Mouse (Mus musculus) granulocyte monocyte progenitor cell, adult 5-6 weeks (primary cell): ENCODE results near the gene Nr3c2. TPM values are rescaled to one million over a fixed set of nuclear protein-coding genes. Genes with fewer than 3 reads are reported as not detected.

Source experiments
- ATAC-seq: replicated peaks from 2 replicates; pipeline ENCODE4 v1.8.0; 2016; ENCODE audit warnings: mild to moderate bottlenecking, moderate TSS enrichment, inconsistent platforms; ENCODE audit not compliant: poor library complexity, severe bottlenecking
- total RNA-seq, 2 experiments: library from RNA; stranded (forward) in 1 of 2; stranded (reverse) in 1 of 2; fragments of 200-712, 200-1000 nt in 1 of 2; fragments of >200 nt in 1 of 2; fragmentation: Nextera tagmentation in 1 of 2; gene quantifications; 2 replicates each; pipeline ENCODE4 v1.2.3; 2014 to 2017

The Nr3c2 gene
- total RNA-seq, 2 experiments from 2014 or later: 0.05 TPM; not detected in 1

- no peak for ATAC-seq
Measured at GRCm38 (mm10) chr8:77231834-77232233, 332.6 kb downstream of the Nr3c2 start.

DNA sequence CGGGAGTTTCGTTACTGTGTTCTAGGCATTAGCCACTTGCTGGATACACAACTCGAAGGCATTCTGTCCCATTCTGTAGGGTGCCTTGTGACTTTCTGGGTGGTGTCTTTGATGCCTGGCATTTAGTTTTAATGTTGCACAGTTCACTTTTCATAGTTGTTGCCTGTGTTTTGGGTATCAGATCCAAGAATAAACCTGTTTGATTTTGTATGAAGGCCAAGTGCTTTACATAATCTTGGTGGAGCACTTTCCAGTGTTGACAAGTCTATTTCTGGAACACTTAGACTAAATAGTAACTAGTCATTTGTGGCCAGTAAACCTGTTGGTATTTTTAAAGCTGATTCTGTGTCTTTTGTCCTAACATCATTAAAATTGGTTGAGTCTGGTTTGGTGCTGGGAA lies 333.2 kb downstream of the Nr3c2 start:
- ATAC-seq: no peak

- ATAC-seq: no peak
Measured at GRCm38 (mm10) chr8:77236701-77237100, 337.5 kb downstream of the Nr3c2 start.

- ATAC-seq: no peak
Measured at GRCm38 (mm10) chr8:77239462-77239861, 340.2 kb downstream of the Nr3c2 start.

DNA sequence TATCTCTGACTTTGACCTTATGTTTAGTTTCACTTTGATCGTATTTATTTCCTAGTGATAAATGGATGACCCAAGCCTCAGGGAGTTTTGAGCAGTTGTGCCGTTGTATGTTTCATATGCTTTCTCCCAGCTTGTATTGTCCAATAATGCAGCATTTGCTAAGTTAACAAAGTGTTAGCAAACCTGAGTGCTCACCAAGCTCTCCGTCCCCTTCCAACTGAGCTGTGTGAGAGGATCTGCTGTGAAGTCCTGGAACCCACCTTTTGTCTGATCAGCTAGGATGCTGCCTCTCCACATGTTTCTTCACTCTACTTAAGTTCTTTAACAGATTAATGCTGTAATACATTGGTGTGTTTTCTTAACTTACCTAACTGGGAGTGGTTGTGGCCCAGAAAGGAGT lies 342.1 kb downstream of the Nr3c2 start:
- no peak for ATAC-seq

DNA sequence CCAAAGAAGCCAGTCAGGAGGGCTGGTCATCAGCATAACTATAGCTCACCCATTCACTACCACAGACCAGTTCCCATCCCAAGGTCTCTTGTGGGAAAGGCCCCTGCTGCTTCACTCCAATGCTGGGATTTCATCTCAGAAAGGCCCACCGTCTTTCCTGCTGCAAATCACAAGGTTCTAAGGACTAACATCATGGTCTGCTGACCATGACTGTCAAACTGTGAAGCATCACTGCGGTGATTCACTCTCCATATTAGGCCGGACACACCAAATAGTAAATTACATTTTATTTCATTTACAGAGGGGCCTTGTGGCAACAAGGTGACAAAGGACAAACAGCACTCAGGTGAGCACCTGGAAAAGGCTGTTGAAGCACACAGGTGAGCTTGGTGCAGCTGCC lies 350.9 kb downstream of the Nr3c2 start:
- no peak for ATAC-seq

DNA sequence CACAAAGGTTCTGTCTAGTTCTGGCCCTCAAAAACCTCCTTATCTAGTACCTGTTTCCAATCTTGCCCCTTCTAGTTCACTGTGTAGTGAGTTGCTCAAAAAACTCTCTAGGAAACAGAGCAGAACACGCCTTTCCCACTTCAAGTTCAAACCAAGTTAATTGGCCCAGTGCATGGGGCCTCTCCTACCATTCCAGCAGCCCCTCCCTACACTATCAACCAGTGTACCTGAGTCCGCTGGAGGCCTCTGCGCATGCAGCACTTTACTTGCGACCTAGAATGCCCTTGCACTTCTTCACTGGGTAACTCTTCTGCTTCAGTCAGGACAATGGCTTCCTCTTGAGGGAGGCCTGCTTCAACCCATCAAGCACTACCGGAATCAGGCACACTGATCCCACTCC lies 351.9 kb downstream of the Nr3c2 start:
- ATAC-seq: no peak

- no peak for ATAC-seq
Measured at GRCm38 (mm10) chr8:77254466-77254865, 355.2 kb downstream of the Nr3c2 start.

GRCm38 (mm10) chr8:77256450-77257084 lies 357.3 kb downstream of the Nr3c2 start:
- no peak for ATAC-seq

GRCm38 (mm10) chr8:77257085-77257451 lies 357.8 kb downstream of the Nr3c2 start:
- no peak for ATAC-seq

- ATAC-seq: no peak
Measured at GRCm38 (mm10) chr8:77261215-77261614, 362.0 kb downstream of the Nr3c2 start.

DNA sequence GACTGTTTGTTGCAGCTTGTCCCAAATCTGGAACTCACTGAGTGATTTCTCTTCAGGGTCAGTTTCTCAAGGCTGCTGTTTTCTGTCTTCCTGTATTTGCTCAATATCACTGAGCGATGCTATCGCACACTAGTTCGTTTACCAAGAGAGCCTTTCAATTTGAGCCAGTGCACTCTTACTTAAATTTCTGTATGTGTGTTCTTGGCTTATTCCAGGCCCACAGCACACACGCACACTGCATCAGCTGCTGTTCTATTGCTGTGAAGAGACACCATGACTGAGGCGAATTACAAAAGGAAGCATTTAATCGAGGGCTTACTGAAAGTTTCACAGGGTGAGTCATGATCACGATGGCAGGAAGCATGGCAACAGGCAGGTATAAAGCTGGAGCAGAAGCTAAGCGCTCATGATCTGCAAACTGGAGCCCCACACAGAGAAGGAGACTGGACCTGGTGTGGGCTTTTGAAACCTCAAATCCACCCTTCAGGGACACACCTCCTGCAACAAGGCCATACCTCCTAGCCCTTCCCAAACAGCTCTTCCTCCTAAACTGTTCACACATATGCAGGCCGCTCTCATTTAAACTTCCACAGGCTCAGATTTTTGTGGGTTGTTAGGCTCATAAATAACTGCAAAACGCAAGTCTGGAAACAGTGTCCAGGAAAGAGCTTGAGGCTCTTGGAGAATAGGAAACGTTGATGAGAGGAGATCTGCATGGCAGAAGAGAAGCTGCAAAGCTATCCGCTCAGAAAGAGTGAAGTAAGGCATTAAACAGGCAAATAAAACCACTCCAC lies 363.2 kb downstream of the Nr3c2 start:
- ATAC-seq: no peak

- no peak for ATAC-seq
Measured at GRCm38 (mm10) chr8:77267941-77268405, 368.7 kb downstream of the Nr3c2 start.

- no peak for ATAC-seq
Measured at GRCm38 (mm10) chr8:77272136-77272535, 372.9 kb downstream of the Nr3c2 start.

GRCm38 (mm10) chr8:77275571-77275970 lies 376.3 kb downstream of the Nr3c2 start:
- peak; percentile 31; the same call in 1 of the 2 replicates for ATAC-seq

DNA sequence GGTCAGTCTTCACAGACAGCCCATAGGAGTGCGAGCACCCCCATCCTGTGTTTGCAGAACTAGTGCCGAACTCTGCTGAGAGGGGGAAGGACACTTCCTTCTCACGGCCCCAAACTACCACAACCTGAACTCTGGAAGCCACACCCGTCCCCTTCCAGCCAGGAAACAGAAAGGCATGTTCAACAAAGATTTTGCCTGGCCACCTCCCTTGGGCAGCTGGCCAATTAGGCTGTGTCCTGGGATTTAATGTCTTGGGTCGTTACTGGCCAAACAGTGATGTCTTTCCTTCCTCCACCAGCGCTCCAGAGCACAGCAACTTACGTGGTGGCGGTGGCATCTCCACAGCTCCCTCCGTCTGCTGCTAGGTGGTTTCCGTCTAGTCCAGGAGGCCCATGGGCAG lies 377.6 kb downstream of the Nr3c2 start:
- peak; percentile 53 for ATAC-seq

- ATAC-seq: no peak
Measured at GRCm38 (mm10) chr8:77278246-77278645, 379.0 kb downstream of the Nr3c2 start.

GRCm38 (mm10) chr8:77279977-77280376 lies 380.7 kb downstream of the Nr3c2 start:
- no peak for ATAC-seq

DNA sequence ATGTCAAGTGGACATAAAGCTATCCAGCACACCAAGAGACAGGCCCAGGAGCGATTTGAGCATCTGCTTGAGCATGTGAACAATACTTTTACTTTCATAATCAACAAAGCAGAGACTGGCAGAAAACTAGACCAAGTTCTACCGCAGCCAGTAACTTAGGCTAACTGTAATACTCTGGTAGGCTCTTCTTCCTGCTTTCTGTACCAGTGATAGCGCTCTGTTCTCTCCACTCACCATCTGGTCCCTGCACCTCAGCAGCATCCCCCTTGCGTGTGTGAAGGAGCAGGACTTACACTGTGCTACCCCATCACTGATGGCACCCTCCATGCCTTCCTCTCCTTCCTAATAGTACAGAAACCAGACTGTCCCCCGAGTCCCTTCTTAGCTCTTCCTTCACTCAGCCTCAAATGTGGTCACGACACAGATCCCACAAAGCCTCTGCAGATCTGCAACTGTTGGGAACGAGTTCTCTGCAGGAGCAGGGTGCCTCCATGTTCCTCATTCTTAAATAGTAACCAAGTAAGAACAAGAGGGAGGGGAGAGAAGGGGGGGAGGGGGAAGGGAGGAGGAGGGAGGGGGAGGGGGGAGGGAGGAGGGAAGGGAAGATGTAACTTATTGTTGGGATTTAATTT lies 383.5 kb downstream of the Nr3c2 start:
- ATAC-seq: peak; percentile 35

GRCm38 (mm10) chr8:77284473-77284872 lies 385.2 kb downstream of the Nr3c2 start:
- ATAC-seq: no peak

GRCm38 (mm10) chr8:77288065-77288464 lies 388.8 kb downstream of the Nr3c2 start:
- no peak for ATAC-seq
